Mouse (Mus musculus): ENCODE results near the gene Musk. TPM values are rescaled to one million over a fixed set of nuclear protein-coding genes. Genes with fewer than 3 reads are reported as not detected.

Musk gene
- total and polyA plus RNA-seq, 3 experiments = 0.16 to 0.83 (median 0.32) TPM

- peak; percentile 34 for DNase-seq
Measured at GRCm38 (mm10) chr4:58417319-58417718, 131.6 kb downstream of the Musk start.

- DNase-seq = no peak
Measured at GRCm38 (mm10) chr4:58419225-58419624, 133.5 kb downstream of the Musk start.

- no peak for DNase-seq
Measured at GRCm38 (mm10) chr4:58423276-58423930, 137.6 kb downstream of the Musk start.

Other genes with a start within 250 kb of the Musk start
- 10 to 100 TPM in 1 of 2 experiments, 1 to 10 TPM in 1; 9.7 to 16.7 TPM for gene Svep1, start 79.1 kb upstream of the Musk start, total RNA-seq (2021)
- gene Svep1, start 79.1 kb upstream of the Musk start, polyA plus RNA-seq (2012; rRNA removed) = 2.9 and 3.2 TPM in 2 replicates